Mouse (Mus musculus) liver, embryonic 13.5 days (tissue): Measurements from ENCODE around the gene Ccl5. TPM values are rescaled to one million over a fixed set of nuclear protein-coding genes. Genes with fewer than 3 reads are reported as not detected.
A peak's percentile ranks its signal among the peaks of the same experiment; 100 is the strongest.
"Not testable (repeated sequence)": the region's sequence is repeated elsewhere in the genome, so short reads cannot be mapped to it uniquely, and the experiment has no call there.

ENCODE experiments used
- ATAC-seq: fragments of 200-750 bp; cut with Nextera tagmentation; 2 replicates; pipeline ENCODE4 v1.8.0; 2017; ENCODE audit warnings: low read depth, mild to moderate bottlenecking, moderate number of reproducible peaks, moderate library complexity
- DNase-seq: peaks from one replicate; pipeline ENCODE4 v3.0.0; 2022
- H3K27ac ChIP-seq: fragments of 300-500 bp; sonication (generic); 2 replicates; pipeline ENCODE4 v1.5.1; 2015; ENCODE audit warnings: moderate library complexity, mild to moderate bottlenecking, inconsistent platforms
- H3K27me3 ChIP-seq: fragments of 300-500 bp; sonication (generic); 2 replicates; pipeline ENCODE4 v1.6.1; 2015; ENCODE audit warnings: mild to moderate bottlenecking, inconsistent platforms
- H3K36me3 ChIP-seq: fragments of 300-500 bp; sonication (generic); 2 replicates; pipeline ENCODE4 v1.6.1; 2015; ENCODE audit warnings: mild to moderate bottlenecking, inconsistent platforms
- H3K4me1 ChIP-seq: fragments of 300-500 bp; sonication (generic); replicated peaks from 2 replicates; pipeline ENCODE4 v1.6.1; 2015; ENCODE audit warnings: inconsistent platforms
- H3K4me2 ChIP-seq: fragments of 300-500 bp; sonication (generic); 2 replicates; pipeline ENCODE4 v1.6.1; 2015; ENCODE audit warnings: inconsistent platforms, mild to moderate bottlenecking, moderate library complexity
- H3K4me3 ChIP-seq: fragments of 300-500 bp; sonication (generic); replicated peaks from 2 replicates; pipeline ENCODE4 v1.5.1; 2015; ENCODE audit warnings: mild to moderate bottlenecking, inconsistent platforms
- H3K9ac ChIP-seq: fragments of 300-500 bp; sonication (generic); 2 replicates; pipeline ENCODE4 v1.6.1; 2015; ENCODE audit warnings: mild to moderate bottlenecking, inconsistent platforms
- H3K9me3 ChIP-seq: fragments of 300-500 bp; sonication (generic); replicated peaks from 2 replicates; pipeline ENCODE4 v1.6.1; 2016; ENCODE audit warnings: inconsistent platforms
- WGBS: fragments of 180-500 bp; shearing (Covaris S2); methylation state at CpG from one replicate; pipeline ENCODE4 v1.1.7; 2015; ENCODE audit not compliant: insufficient replicate concordance; 5-methylcytosine and 5-hydroxymethylcytosine counted together
- polyA plus RNA-seq: library from polyadenylated mRNA; unstranded; fragments of >200 nt; fragmentation: Nextera tagmentation; extraction: Ambion mirVana; gene quantifications from 2 replicates; pipeline ENCODE4 v1.2.1, GENCODE M21; 2015

Gene Ccl5
- polyA plus RNA-seq, 1 experiment from 2014 or later = 0.21 TPM

DNA sequence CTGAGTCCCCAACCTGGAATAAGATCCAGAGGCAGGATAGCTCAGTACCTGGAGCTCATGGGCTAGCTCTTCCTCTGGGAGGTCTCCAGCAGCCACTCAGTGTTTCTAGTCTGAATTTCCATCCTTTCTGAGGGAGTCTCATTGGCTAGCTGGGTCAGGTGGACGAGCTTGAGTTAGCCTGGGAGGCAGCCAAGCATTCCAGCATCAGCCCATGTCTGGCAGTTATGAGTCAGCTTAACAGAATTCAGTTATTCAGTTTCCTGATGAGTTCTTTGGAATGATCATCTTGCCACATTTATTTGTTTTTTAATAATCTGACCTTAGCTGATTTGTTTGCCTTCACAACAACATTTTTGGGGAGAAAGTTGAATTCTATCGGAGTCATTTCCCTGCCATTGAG is 33.4 kb upstream of the Ccl5 start:
- H3K4me3 ChIP-seq = no peak overlapping the region
- H3K36me3 ChIP-seq = no peaks in the 10 kb centered on the region
- no peak overlapping the region for H3K27ac ChIP-seq
- H3K4me2 ChIP-seq = no peak overlapping the region
- no peaks in the 10 kb centered on the region for H3K27me3 ChIP-seq
- DNase-seq (no peak), ATAC-seq (no peak)
- 59% methylated on average over 2 of the region's 2 CpGs for WGBS
- H3K4me1 ChIP-seq = no peaks in the 10 kb centered on the region
- no peak overlapping the region for H3K9ac ChIP-seq
- no peaks in the 10 kb centered on the region for H3K9me3 ChIP-seq

DNA sequence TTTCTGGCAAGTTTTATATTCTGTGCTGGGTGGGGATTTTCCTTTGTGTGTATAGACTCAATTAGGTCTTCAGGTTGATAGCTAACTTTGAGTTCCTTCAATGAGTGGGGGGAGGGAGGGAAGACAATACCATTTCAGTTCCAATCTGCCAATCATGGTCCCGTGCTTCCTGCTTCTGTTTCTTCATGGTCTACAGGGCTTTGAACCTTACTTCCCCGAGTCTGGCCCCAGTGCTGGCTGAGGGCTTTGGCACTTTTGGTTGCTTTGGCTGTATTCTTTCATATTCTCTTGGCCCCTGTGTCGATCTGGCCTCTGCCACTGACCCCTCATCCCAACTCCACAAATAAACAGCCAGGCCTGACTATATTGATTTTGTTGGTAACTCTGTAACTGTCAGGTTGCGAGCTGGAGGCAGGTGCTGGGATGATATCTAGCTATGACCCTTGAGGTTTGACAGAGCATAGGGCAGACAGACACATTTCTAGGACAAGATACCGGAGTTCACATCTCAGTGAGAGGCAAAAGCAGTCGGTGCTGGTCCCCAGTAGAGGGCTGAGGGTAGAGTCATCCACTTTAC is 32.1 kb upstream of the Ccl5 start:
- DNase-seq (no peak), ATAC-seq (peak; percentile 36; the same call in 1 of the 2 replicates)
- no peak overlapping the region for H3K4me2 ChIP-seq
- no peaks in the 10 kb centered on the region for H3K27me3 ChIP-seq
- 36% methylated on average over 6 of the region's 6 CpGs for WGBS
- H3K4me1 ChIP-seq = no peaks in the 10 kb centered on the region
- H3K9me3 ChIP-seq = no peaks in the 10 kb centered on the region
- no peak overlapping the region for H3K4me3 ChIP-seq
- H3K9ac ChIP-seq = no peak overlapping the region
- H3K36me3 ChIP-seq = no peaks in the 10 kb centered on the region
- no peak overlapping the region; the same call in 1 of the 2 replicates for H3K27ac ChIP-seq

- DNase-seq = no peak
- no peak overlapping the region for H3K9ac ChIP-seq
- no peak overlapping the region for H3K4me2 ChIP-seq
- no peak overlapping the region for H3K27ac ChIP-seq
- H3K4me3 ChIP-seq = no peak overlapping the region
- H3K27me3 ChIP-seq = no peaks in the 10 kb centered on the region
- no peaks in the 10 kb centered on the region for H3K9me3 ChIP-seq
- WGBS = 20% methylated on average over 6 of the region's 6 CpGs
- no peaks in the 10 kb centered on the region for H3K36me3 ChIP-seq
- H3K4me1 ChIP-seq = no peaks in the 10 kb centered on the region
- no peak for ATAC-seq
These were observed 30.1 kb upstream of the Ccl5 start for GRCm38 (mm10) chr11:83560405-83560804.

- Histone ChIP-seq H3K4me3 (no peak overlapping the region), H3K9me3 (no peaks in the 10 kb centered on the region), H3K9ac (no peak overlapping the region), H3K4me2 (no peak overlapping the region), H3K4me1 (no peaks in the 10 kb centered on the region), H3K27ac (no peak overlapping the region), H3K27me3 (no peaks in the 10 kb centered on the region), H3K36me3 (no peaks in the 10 kb centered on the region)
- DNase-seq (no peak), ATAC-seq (no peak)
- WGBS = 65% methylated on average over 10 of the region's 10 CpGs
These were observed 26.8 kb upstream of the Ccl5 start for GRCm38 (mm10) chr11:83557074-83557473.

GRCm38 (mm10) chr11:83556085-83556781 is 25.9 kb upstream of the Ccl5 start:
- H3K27ac ChIP-seq = no peak overlapping the region
- no peak for DNase-seq
- no peak for ATAC-seq
- 26% methylated on average over 8 of the region's 8 CpGs for WGBS
- no peak overlapping the region for H3K4me3 ChIP-seq
- no peaks in the 10 kb centered on the region for H3K4me1 ChIP-seq
- H3K9me3 ChIP-seq = no peaks in the 10 kb centered on the region
- H3K27me3 ChIP-seq = no peaks in the 10 kb centered on the region
- H3K9ac ChIP-seq = no peak overlapping the region
- H3K36me3 ChIP-seq = no peaks in the 10 kb centered on the region
- no peak overlapping the region for H3K4me2 ChIP-seq

DNA sequence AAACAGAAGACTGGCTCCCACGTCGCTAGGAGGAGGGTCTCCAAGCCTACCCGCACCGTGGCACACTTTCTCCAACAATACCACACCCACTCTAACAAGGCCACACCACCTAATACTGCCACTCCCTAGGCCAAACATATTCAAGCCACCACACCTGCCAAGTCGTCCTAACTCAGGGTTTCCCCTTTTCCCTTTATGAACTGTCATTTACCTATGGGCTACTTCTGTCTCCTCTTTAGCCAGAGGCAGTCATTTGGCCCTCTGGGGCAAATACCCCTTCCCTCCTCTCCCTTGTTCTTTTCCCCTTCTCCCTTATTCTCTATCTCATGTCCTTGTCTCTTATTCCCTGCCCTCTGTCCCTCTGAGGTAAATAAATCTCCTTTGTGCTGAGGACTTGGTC is 21.4 kb upstream of the Ccl5 start:
- Histone ChIP-seq H3K27ac (no peak overlapping the region), H3K4me2 (no peak overlapping the region), H3K9ac (no peak overlapping the region), H3K9me3 (no peaks in the 10 kb centered on the region), H3K27me3 (no peaks in the 10 kb centered on the region), H3K4me1 (no peaks in the 10 kb centered on the region), H3K36me3 (no peaks in the 10 kb centered on the region), H3K4me3 (no peak overlapping the region)
- ATAC-seq = no peak
- WGBS = 69% methylated on average over 5 of the region's 5 CpGs
- no peak for DNase-seq

DNA sequence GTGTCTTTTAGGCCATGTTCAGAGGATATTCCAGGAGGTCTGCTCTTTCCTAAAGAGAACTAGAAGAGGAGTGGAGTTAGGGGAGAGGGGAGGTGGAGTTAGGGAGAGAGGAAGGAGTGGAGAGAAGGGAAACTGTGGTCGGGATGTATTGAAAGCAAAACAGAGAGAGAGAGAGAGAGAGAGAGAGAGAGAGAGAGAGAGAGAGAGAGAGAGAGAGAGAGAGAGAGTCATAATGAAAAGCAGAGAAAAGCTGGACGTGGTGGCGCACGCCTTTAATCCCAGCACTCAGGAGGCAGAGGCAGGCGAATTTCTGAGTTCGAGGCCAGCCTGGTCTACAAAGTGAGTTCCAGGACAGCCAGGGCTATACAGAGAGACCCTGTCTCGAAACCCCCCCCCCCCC is 20.7 kb upstream of the Ccl5 start:
- not testable (repeated sequence) for ATAC-seq, H3K27me3 ChIP-seq, H3K27ac ChIP-seq, H3K36me3 ChIP-seq, H3K9ac ChIP-seq, H3K9me3 ChIP-seq, H3K4me2 ChIP-seq, H3K4me1 ChIP-seq, H3K4me3 ChIP-seq, DNase-seq
- 58% methylated on average over 7 of the region's 7 CpGs for WGBS

DNA sequence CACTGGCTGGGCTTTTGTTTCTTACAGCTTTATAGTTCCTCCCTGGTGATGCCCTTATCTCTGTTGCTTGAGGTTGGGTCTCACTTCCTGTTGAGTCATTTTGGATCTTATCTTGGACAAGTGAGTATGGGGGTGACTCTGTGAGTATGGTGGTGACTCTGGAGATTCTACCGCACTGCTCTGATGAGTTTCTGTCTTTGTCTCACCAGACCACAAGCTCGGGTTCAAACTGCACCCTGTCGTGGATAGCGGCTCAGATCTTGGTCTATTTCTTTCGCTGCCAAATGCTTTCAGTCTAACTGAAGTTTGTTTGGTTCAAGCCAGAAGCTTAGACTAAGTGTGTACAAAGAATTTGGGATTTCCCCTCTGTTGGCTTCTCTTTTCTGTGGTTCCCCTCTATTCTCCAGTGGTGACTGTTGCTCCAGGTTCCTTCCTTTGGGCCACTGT is 19.9 kb upstream of the Ccl5 start:
- H3K36me3 ChIP-seq = no peaks in the 10 kb centered on the region
- no peaks in the 10 kb centered on the region for H3K9me3 ChIP-seq
- H3K4me2 ChIP-seq = no peak overlapping the region
- no peaks in the 10 kb centered on the region for H3K27me3 ChIP-seq
- DNase-seq (no peak), ATAC-seq (no peak)
- H3K4me3 ChIP-seq = no peak overlapping the region
- H3K9ac ChIP-seq = no peak overlapping the region
- no peak overlapping the region for H3K27ac ChIP-seq
- H3K4me1 ChIP-seq = no peaks in the 10 kb centered on the region
- 7% methylated on average over 5 of the region's 5 CpGs for WGBS

DNA sequence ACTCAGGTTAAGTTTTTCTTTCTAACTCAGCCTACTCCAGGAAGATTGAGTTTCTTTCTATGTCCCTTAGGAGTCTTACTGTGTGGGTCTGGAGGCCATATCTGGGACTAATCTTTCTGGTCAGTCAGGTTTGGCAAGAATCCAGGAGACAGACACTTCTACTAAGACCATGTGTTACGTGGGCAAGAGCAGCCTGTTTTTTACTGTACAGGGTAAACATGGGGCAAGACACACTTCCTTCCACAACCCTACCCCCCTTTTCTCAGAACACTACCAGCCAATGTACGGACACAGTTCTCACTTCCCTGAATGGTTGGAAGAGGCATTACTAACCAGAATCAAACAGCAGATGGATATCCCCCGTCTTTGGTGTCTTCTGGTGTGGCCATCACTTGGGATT is 13.9 kb upstream of the Ccl5 start:
- Histone ChIP-seq H3K4me2 (no peak overlapping the region), H3K9me3 (no peaks in the 10 kb centered on the region), H3K27ac (no peak overlapping the region), H3K4me3 (no peak overlapping the region), H3K4me1 (no peaks in the 10 kb centered on the region), H3K9ac (no peak overlapping the region), H3K27me3 (no peaks in the 10 kb centered on the region), H3K36me3 (no peaks in the 10 kb centered on the region)
- 40% methylated on average over 3 of the region's 3 CpGs for WGBS
- no peak for DNase-seq
- ATAC-seq = no peak

- Histone ChIP-seq H3K4me3 (no peak overlapping the region), H3K4me1 (peaks cover 4% of the 10 kb centered on the region; the same call in 1 of the 2 replicates), H3K9me3 (no peaks in the 10 kb centered on the region), H3K36me3 (no peaks in the 10 kb centered on the region), H3K27me3 (no peaks in the 10 kb centered on the region), H3K4me2 (no peak overlapping the region), H3K9ac (no peak overlapping the region), H3K27ac (no peak overlapping the region)
- 63% methylated on average over 3 of the region's 3 CpGs for WGBS
- DNase-seq = no peak
- ATAC-seq = no peak
These were observed 11.1 kb upstream of the Ccl5 start for GRCm38 (mm10) chr11:83541415-83541814.

GRCm38 (mm10) chr11:83540931-83541330 is 10.6 kb upstream of the Ccl5 start:
- H3K4me3 ChIP-seq = no peak overlapping the region
- no peak overlapping the region for H3K4me2 ChIP-seq
- DNase-seq (no peak), ATAC-seq (no peak)
- no peak overlapping the region for H3K27ac ChIP-seq
- no peaks in the 10 kb centered on the region for H3K9me3 ChIP-seq
- 57% methylated on average over 2 of the region's 2 CpGs for WGBS
- H3K9ac ChIP-seq = no peak overlapping the region
- H3K27me3 ChIP-seq = no peaks in the 10 kb centered on the region
- H3K36me3 ChIP-seq = no peaks in the 10 kb centered on the region
- peaks cover 4% of the 10 kb centered on the region; the same call in 1 of the 2 replicates for H3K4me1 ChIP-seq
